Mouse (Mus musculus) c-Kit-positive CD71-positive TER-119-positive erythroid progenitor cells, embryonic 14.5 days (primary cell): ENCODE data around the gene Fthl17b.
"Not testable (repeated sequence)": the region's sequence is repeated elsewhere in the genome, so short reads cannot be mapped to it uniquely, and the experiment has no call there.

Experiments used
- DNase-seq: peaks from one replicate; pipeline ENCODE4 v3.0.0-alpha.2; 2013; ENCODE audit warnings: low spot score

Fthl17b gene

GRCm38 (mm10) chrX:8962875-8963274 is at the start of gene Fthl17b:
Fthl17b (minus strand) TSS chrX:8962975.
- DNase-seq, result not testable (repeated sequence)

GRCm38 (mm10) chrX:8986655-8987054 is 23.9 kb upstream of the Fthl17b start, which contains the start of gene Fthl17d:
Fthl17d (minus strand) TSS chrX:8986755.
- DNase-seq, result not testable (repeated sequence)

GRCm38 (mm10) chrX:8976459-8976858 is 13.7 kb upstream of the Fthl17b start, which contains the start of gene Fthl17c:
Fthl17c (minus strand) TSS chrX:8976559.
- not testable (repeated sequence) for DNase-seq

DNA sequence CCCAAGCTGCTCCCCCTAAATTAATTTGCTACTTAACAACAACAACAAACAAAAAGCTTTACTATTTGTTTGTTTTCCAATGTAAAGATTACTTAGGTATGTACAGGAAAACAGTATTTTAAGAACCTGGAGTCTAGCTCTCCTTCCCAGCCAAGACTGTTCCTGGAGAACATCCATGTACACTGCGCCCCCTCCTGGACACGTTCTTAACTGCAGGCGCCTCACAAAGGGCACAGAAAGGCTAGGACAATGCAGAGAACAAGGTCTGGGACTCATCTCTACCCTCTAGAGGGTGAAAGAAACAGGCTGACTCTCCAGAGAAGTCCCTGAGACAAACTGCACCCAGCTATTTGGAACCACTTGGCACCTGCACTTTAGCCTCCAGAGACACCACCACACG is 1.8 kb upstream of the Fthl17b start:
- DNase-seq, result not testable (repeated sequence)

- DNase-seq, result peak; percentile 4
These were observed 14.5 kb downstream of the Fthl17b start for GRCm38 (mm10) chrX:8948130-8948805.

- no peak for DNase-seq
These were observed 18.7 kb downstream of the Fthl17b start for GRCm38 (mm10) chrX:8944041-8944440.

- no peak for DNase-seq
These were observed 35.5 kb downstream of the Fthl17b start for GRCm38 (mm10) chrX:8927308-8927707.

DNA sequence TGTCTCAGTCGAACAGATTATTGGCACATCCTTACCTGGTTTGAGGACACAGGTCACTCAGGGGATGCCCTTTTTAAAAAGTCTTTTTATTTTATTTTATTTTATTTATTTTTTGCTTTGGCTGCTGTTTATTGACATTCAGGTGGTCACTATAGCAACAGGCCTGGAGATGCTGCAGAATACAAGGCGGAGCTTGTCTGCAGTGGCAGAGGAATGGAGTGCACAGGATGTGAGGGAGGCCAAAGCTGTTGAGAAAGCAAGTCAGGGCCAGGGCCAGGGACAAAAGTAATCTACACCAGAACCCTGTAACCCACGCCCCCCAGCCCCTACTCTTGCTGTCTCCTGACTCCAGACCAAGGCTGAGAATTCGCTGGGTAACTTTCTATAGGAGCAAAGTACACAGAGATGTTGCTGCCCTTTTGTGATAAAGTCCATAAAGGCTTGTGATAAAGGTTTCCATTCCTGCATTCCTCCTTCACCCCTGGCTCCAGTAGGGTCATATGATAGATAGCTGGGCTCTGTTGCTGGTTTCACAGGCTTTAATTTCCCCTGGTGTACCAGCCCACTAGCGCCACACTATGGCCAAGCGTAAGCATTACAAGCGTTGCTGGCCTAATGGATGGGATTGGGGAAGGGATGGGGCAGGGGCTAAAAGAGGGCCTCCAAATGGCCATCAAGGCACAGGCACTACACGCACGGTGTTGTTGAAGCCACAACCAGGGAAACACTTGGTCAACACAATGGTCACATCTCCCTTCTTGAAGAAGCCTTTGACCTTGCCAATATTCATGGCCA is 40.8 kb downstream of the Fthl17b start:
- no peak for DNase-seq

DNA sequence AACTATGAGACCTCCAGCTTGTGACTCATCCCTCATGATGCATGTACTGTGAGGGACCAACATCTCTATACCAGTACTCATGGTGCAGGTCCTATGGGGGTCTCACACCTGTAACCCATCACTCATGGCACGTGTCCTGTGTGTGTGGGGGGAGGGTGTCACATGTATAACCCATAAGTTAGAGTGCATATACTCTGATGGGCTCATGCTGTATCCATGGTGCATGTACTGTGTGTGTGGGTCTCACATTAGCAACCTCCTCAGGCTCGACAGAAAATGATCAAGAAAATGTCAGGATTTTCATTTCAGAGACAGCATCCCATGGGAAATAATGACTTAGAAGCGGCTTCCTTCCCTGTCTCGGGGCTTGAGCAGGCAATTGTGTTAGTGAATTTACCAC is 41.7 kb downstream of the Fthl17b start:
- no peak for DNase-seq
